Mouse (Mus musculus) lung, adult 2 months (tissue): Measurements from ENCODE around the gene Rcor2. TPM values are rescaled to one million over a fixed set of nuclear protein-coding genes. Genes with fewer than 3 reads are reported as not detected.

ENCODE experiments used
- DNase-seq: peaks from one replicate; pipeline ENCODE4 v3.0.0; 2022
- H3K4me1 ChIP-seq: fragments of 200-500 bp; 2 replicates; pipeline ENCODE4 v1.6.1; 2011; ENCODE audit warnings: low read length; ENCODE audit not compliant: control insufficient read depth, insufficient read depth
- H3K4me3 ChIP-seq: fragments of 200-500 bp; replicated peaks from 2 replicates; pipeline ENCODE3; 2011; ENCODE audit warnings: low read depth, mild to moderate bottlenecking, control low read depth, low read length; ENCODE audit errors: extremely low read depth
- CTCF ChIP-seq: fragments of 200-500 bp; IDR thresholded peaks from 2 replicates; pipeline ENCODE4 v1.5.1; 2011; ENCODE audit warnings: mild to moderate bottlenecking, low read length, control low read depth; ENCODE audit not compliant: insufficient read depth
- POLR2A ChIP-seq: fragments of 200-500 bp; IDR thresholded peaks from 2 replicates; pipeline ENCODE4 v1.6.1; 2011; ENCODE audit warnings: low read depth, mild to moderate bottlenecking, control low read depth, low read length, borderline replicate concordance; ENCODE audit errors: extremely low read depth
- WGBS: fragments of 180-500 bp; shearing (Covaris S2); methylation state at CpG from one replicate; pipeline ENCODE4 v1.1.7; 2018; 5-methylcytosine and 5-hydroxymethylcytosine counted together
- polyA plus RNA-seq: library from polyadenylated mRNA; depleted of rRNA; stranded (reverse); fragments of >200 nt; gene quantifications from 2 replicates; pipeline ENCODE4 v1.2.3, GENCODE M21; 2012

Rcor2 gene
- polyA plus RNA-seq, 1 experiment, result 1.7 TPM

- no peak for DNase-seq
- TF ChIP-seq POLR2A, result no peak
- TF ChIP-seq CTCF, result no peak
- 91% methylated on average over 9 of the region's 9 CpGs for WGBS
- H3K4me3 ChIP-seq, result no peak overlapping the region
- peaks cover 6% of the 10 kb centered on the region for H3K4me1 ChIP-seq
Measured at GRCm38 (mm10) chr19:7235461-7235860, 31.7 kb upstream of the Rcor2 start.

- DNase-seq, result no peak
- TF ChIP-seq CTCF (no peak), POLR2A (no peak)
- 90% methylated on average over 2 of the region's 2 CpGs for WGBS
Measured at GRCm38 (mm10) chr19:7236011-7236410, 31.1 kb upstream of the Rcor2 start.

GRCm38 (mm10) chr19:7236742-7237141 is 30.4 kb upstream of the Rcor2 start:
- no peak for DNase-seq
- Histone ChIP-seq H3K4me3 (no peak overlapping the region), H3K4me1 (peaks cover 9% of the 10 kb centered on the region)
- TF ChIP-seq POLR2A (no peak), CTCF (no peak)
- WGBS, result 82% methylated on average over 4 of the region's 4 CpGs

More at GRCm38 (mm10) chr19:7236011-7236410, 31.1 kb upstream of the Rcor2 start:
- no peak overlapping the region for H3K4me3 ChIP-seq
- peaks cover 7% of the 10 kb centered on the region for H3K4me1 ChIP-seq

GRCm38 (mm10) chr19:7239574-7239973 is 27.6 kb upstream of the Rcor2 start:
- peaks cover 9% of the 10 kb centered on the region for H3K4me1 ChIP-seq
- no peak overlapping the region for H3K4me3 ChIP-seq
- 81% methylated on average over 3 of the region's 3 CpGs for WGBS
- DNase-seq, result no peak
- TF ChIP-seq CTCF, result no peak

- TF ChIP-seq CTCF (no peak), POLR2A (no peak)
- Histone ChIP-seq H3K4me1 (peaks cover 6% of the 10 kb centered on the region), H3K4me3 (peak overlapping the region; percentile 96)
- WGBS, result 2% methylated on average over 13 of the region's 13 CpGs
- DNase-seq, result peak; percentile 16
Measured at GRCm38 (mm10) chr19:7240291-7240690, 26.8 kb upstream of the Rcor2 start.

GRCm38 (mm10) chr19:7240782-7241690 is 26.1 kb upstream of the Rcor2 start, which contains the start of gene Naa40:
Naa40 (minus strand) TSS chr19:7241183.
- Histone ChIP-seq H3K4me3 (peak within 1 kb of the TSS; percentile 96), H3K4me1 (peaks cover 6% of the 10 kb centered on the region)
- peak; percentile 90 for DNase-seq
- under 1% methylated on average over 80 of the region's 80 CpGs for WGBS
- no peak for TF ChIP-seq POLR2A
- TF ChIP-seq CTCF, result no peak

GRCm38 (mm10) chr19:7246021-7246420 is 21.1 kb upstream of the Rcor2 start:
- WGBS, result 67% methylated on average over 3 of the region's 3 CpGs
- TF ChIP-seq POLR2A (no peak), CTCF (no peak)
- no peak for DNase-seq

GRCm38 (mm10) chr19:7257881-7258280 is 9.2 kb upstream of the Rcor2 start:
- TF ChIP-seq CTCF, result no peak
- TF ChIP-seq POLR2A, result no peak
- no peak for DNase-seq
- H3K4me3 ChIP-seq, result no peak overlapping the region
- no peaks in the 10 kb centered on the region for H3K4me1 ChIP-seq
- WGBS, result 59% methylated on average over 5 of the region's 5 CpGs

More at GRCm38 (mm10) chr19:7246021-7246420, 21.1 kb upstream of the Rcor2 start:
- no peak overlapping the region for H3K4me3 ChIP-seq
- H3K4me1 ChIP-seq, result 0 out of 2 replicates have a peak, but pooled peaks cover 2% of the 10 kb centered on the region

GRCm38 (mm10) chr19:7261476-7261875 is 5.6 kb upstream of the Rcor2 start:
- no peak for TF ChIP-seq CTCF
- TF ChIP-seq POLR2A, result no peak
- no peak overlapping the region for H3K4me3 ChIP-seq
- H3K4me1 ChIP-seq, result no peaks in the 10 kb centered on the region
- no peak for DNase-seq
- 82% methylated on average over 1 of the region's 1 CpGs for WGBS

GRCm38 (mm10) chr19:7261964-7262363 is 5.2 kb upstream of the Rcor2 start:
- DNase-seq, result no peak
- 94% methylated on average over 3 of the region's 3 CpGs for WGBS

More at GRCm38 (mm10) chr19:7261964-7262363, 5.2 kb upstream of the Rcor2 start:
- H3K4me1 ChIP-seq, result no peaks in the 10 kb centered on the region
- H3K4me3 ChIP-seq, result no peak overlapping the region
- TF ChIP-seq CTCF (no peak), POLR2A (no peak)
